Mouse (Mus musculus) kidney, adult 11 months (tissue): Measurements from ENCODE around the gene Mfap3l.
"Not testable (repeated sequence)": the region's sequence is repeated elsewhere in the genome, so short reads cannot be mapped to it uniquely, and the experiment has no call there.

Experiments
- DNase-seq: peaks from one replicate; pipeline ENCODE4 v3.0.0; 2022

Gene Mfap3l

GRCm38 (mm10) chr8:60632250-60632932, at the start of gene Mfap3l:
Gene Mfap3l, plus strand, starts transcription at chr8:60632827.
- peak; percentile 94 for DNase-seq

GRCm38 (mm10) chr8:60583369-60583768, 49.3 kb upstream of the Mfap3l start:
- DNase-seq, result no peak

GRCm38 (mm10) chr8:60591352-60592105, 41.1 kb upstream of the Mfap3l start:
- DNase-seq, result not testable (repeated sequence)

GRCm38 (mm10) chr8:60594761-60595160, 37.9 kb upstream of the Mfap3l start:
- peak; percentile 47 for DNase-seq

GRCm38 (mm10) chr8:60611580-60612111, 21.0 kb upstream of the Mfap3l start:
- DNase-seq, result no peak

GRCm38 (mm10) chr8:60616928-60617327, 15.7 kb upstream of the Mfap3l start:
- no peak for DNase-seq

GRCm38 (mm10) chr8:60621561-60621960, 11.1 kb upstream of the Mfap3l start:
- no peak for DNase-seq

- no peak for DNase-seq
Measured at GRCm38 (mm10) chr8:60622056-60622455, 10.6 kb upstream of the Mfap3l start.

GRCm38 (mm10) chr8:60623438-60623837, 9.2 kb upstream of the Mfap3l start:
- DNase-seq, result no peak

- no peak for DNase-seq
Measured at GRCm38 (mm10) chr8:60624722-60625121, 7.9 kb upstream of the Mfap3l start.

- DNase-seq, result no peak
Measured at GRCm38 (mm10) chr8:60627937-60628336, 4.7 kb upstream of the Mfap3l start.

- no peak for DNase-seq
Measured at GRCm38 (mm10) chr8:60629059-60629458, 3.6 kb upstream of the Mfap3l start.

GRCm38 (mm10) chr8:60631504-60631934, 1.1 kb upstream of the Mfap3l start:
- peak; percentile 91 for DNase-seq

- no peak for DNase-seq
Measured at GRCm38 (mm10) chr8:60632933-60633655, 467 bp downstream of the Mfap3l start.

- no peak for DNase-seq
Measured at GRCm38 (mm10) chr8:60634921-60635320, 2.3 kb downstream of the Mfap3l start.

- peak; percentile 69 for DNase-seq
Measured at GRCm38 (mm10) chr8:60635846-60636245, 3.2 kb downstream of the Mfap3l start.

- no peak for DNase-seq
Measured at GRCm38 (mm10) chr8:60640046-60640445, 7.4 kb downstream of the Mfap3l start.

GRCm38 (mm10) chr8:60643416-60644020, 10.9 kb downstream of the Mfap3l start:
- no peak for DNase-seq

GRCm38 (mm10) chr8:60645164-60645563, 12.5 kb downstream of the Mfap3l start:
- no peak for DNase-seq

GRCm38 (mm10) chr8:60645911-60646310, 13.3 kb downstream of the Mfap3l start:
- DNase-seq, result no peak

- no peak for DNase-seq
Measured at GRCm38 (mm10) chr8:60647291-60647690, 14.7 kb downstream of the Mfap3l start.

- DNase-seq, result no peak
Measured at GRCm38 (mm10) chr8:60649081-60649480, 16.5 kb downstream of the Mfap3l start.

GRCm38 (mm10) chr8:60650119-60650518, 17.5 kb downstream of the Mfap3l start:
- no peak for DNase-seq
